Mouse (Mus musculus) CD4-positive, CD25-positive, alpha-beta regulatory T cell, adult 9 weeks (primary cell): ENCODE results near the gene Katnbl1. TPM values are rescaled to one million over a fixed set of nuclear protein-coding genes. Genes with fewer than 3 reads are reported as not detected.

Experiments used
- polyA plus RNA-seq: library from polyadenylated mRNA; unstranded; fragments of 100-300 nt; shearing (Covaris generic); gene quantifications from one replicate; pipeline ENCODE4 v1.2.1, GENCODE M21; 2017

Katnbl1 gene
- 26.2 TPM for polyA plus RNA-seq

DNA sequence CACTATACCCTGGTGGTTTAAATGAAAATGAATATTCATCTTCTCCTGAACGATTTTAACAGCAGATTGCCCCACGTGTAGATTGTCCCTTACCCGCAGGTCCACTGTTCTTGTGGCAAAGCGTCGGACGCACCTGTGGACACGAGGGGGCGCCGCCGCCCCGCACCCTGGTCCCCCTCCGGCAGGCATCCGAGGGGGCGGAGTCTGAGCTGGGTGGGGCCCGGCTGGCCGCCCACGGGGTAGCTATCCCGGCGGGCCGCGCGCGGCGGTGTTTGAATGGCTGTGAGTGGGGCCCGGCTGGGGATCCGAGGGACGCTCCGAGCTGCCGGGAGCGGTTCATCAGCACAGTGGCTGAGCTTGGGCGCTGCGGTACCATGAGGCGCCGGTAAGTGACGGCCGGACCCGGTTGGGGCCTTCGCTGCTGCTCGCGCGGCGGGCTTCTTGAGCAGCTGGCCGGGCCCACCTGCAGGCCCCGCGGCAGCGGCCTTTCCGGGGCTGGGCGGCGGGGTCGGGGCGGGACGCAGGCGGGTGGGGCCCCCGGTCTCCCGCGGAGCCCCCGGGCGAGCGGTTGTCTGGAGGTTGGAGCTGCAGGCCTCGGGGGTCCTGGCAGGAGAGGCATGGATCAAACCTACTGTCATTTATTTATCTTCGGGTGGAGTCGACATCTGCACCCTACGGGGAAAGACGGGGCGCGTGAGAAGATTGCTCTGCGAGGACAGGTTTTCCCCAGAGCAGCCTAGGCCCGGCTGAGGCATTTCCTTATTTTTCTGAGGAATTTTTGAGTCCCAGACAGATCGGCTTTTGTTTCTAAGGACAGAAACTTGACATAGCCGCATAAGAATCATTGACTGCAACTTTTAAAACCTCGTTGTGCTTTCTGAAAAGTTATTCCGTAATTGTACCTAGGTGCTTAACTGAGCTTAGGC, at the start of gene Katnbl1:
Katnbl1 (plus strand) TSS at position 239 of the 926 bp plus-strand sequence.

DNA sequence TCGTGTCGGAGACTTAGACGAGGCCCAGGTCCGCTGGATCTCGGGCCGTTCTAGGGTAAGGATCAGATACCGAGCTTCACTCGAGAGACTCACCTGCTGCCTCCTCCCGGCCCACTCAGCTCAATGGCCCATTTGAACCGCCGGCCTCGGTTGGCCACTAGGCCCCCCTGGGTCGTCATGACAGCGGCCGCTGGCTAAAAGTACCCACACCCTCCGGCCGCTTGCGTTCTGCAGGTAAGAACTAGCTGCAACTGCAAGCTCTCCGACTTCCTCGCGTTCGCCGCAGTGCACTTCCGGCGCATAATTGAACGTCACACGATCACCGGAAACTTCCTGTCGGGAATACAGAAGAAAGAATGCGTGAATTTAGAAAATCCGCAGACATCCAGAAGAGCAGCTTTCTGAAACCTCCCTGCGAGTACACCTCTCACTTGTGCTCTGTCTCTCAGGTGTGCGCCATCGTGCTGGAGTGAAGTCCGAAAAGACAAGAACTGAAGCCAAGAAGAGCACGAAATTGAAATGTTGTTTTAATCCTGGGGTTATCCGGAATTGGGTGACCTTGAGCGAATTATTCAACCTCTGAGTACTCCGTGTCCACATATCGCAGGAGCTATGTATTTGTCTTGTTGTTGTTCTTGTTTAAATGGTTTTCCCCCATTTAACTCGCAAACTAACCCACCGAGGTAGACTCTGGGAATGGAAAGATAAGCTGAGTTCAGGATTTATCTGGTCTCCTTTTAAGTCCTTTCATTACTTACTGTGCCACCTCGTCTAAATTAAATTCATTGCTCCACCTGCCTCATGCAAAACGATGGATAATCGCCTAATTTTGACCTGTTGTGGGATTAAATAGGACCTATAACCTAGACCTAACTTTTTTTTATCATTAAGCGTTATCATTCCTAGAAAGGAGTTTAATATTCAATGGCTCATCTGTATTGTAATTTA, 11.0 kb upstream of the Katnbl1 start, which contains the start of gene Emc4:
Emc4 (minus strand) TSS at position 302 of the 948 bp plus-strand sequence.

GRCm38 (mm10) chr2:112454862-112455564, 76.0 kb downstream of the Katnbl1 start, which contains the start of gene Emc7:
Emc7 (plus strand) TSS chr2:112454997.

Other genes starting within 250 kb of the Katnbl1 start
- gene Olfr1316, start 244.2 kb upstream of the Katnbl1 start, polyA plus RNA-seq, result not detected
- gene Olfr1317, start 238.9 kb upstream of the Katnbl1 start, polyA plus RNA-seq, result not detected
- not detected for gene Olfr1318, start 225.0 kb upstream of the Katnbl1 start, polyA plus RNA-seq
- gene Lpcat4, start 139.7 kb upstream of the Katnbl1 start, polyA plus RNA-seq, result 45.2 TPM
- gene Nutm1, start 119.9 kb upstream of the Katnbl1 start, polyA plus RNA-seq, result not detected
- 184 TPM for gene Nop10, start 117.3 kb upstream of the Katnbl1 start, polyA plus RNA-seq
- 82.9 TPM for gene Slc12a6, start 113.4 kb upstream of the Katnbl1 start, polyA plus RNA-seq
- gene Gm21985, start 112.9 kb upstream of the Katnbl1 start, polyA plus RNA-seq, result not detected
- gene Emc4, start 11.2 kb upstream of the Katnbl1 start, polyA plus RNA-seq, result 107 TPM
- 23.1 TPM for gene Emc7, start 75.8 kb downstream of the Katnbl1 start, polyA plus RNA-seq
- gene Chrm5, start 101.6 kb downstream of the Katnbl1 start, polyA plus RNA-seq, result not detected
- gene Aven, start 113.8 kb downstream of the Katnbl1 start, polyA plus RNA-seq, result 24.3 TPM